In the genomic region with DNA sequence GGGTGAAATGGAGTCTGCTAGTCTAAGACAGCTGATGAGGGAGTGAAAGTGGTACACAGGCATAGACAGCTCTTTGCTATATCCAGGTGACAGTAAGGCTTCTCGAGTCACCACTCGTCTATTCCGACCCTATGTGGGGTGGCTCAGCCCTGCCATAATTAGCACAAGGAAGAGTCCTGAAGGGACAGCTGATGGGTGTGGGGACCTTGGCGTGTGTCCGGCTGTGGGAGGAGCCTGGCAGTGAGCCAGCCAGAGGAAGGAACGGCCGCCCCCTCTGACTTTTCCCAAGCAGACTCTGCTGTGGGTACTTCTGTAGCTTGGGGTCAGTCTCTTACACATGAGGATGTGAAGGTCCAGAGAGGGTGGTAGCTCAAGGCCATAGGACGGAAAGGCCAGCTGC, we compare ENCODE assay signal across 10 mouse cellular contexts. TPM values are rescaled to one million over a fixed set of nuclear protein-coding genes. Genes with fewer than 3 reads are reported as not detected.
A peak's percentile ranks its signal among the peaks of the same experiment; 100 is the strongest.
DNase-seq lines count a peak whose midpoint lies in the region; ATAC-seq lines count a peak whose summit lies in the region.
"Had no signal": no experiment of that assay in that cellular context is flagged by ENCODE, and none has a peak within 500 bp of the region (broad histone marks: within the 10 kb centered on the region; RNA-seq: fewer than 3 reads in every experiment).

No protein-coding gene starts in this region.

- H3K27ac ChIP-seq in hindbrain, embryonic 12.5 days = no peak overlapping the region
- H3K27ac ChIP-seq in hindbrain, embryonic 11.5 days (ENCODE audit: low read depth, low read length) = no peak overlapping the region
- H3K27ac ChIP-seq in intestine, embryonic 16.5 days (ENCODE audit: low read length) = peak overlapping the region; percentile 28; the same call in 1 of the 2 replicates
- H3K27ac ChIP-seq in liver, embryonic 16.5 days (ENCODE audit: low read length) = no peak overlapping the region
- H3K27ac ChIP-seq: limb, embryonic 12.5 days had no signal

- no peak for DNase-seq in hindbrain, embryonic 11.5 days (ENCODE audit: low spot score)
- DNase-seq in adrenal gland, postnatal 36 days = peak; percentile 78 to 83
- DNase-seq in thymus, postnatal 36 days = no peak
- no peak for DNase-seq in spleen, postnatal 14 days (ENCODE audit: low spot score in 2 of 2)
- DNase-seq in B cell, adult 2 months = no peak

- H3K9ac ChIP-seq in hindbrain, embryonic 12.5 days = no peak overlapping the region
- no peak overlapping the region for H3K9ac ChIP-seq in hindbrain, embryonic 11.5 days (ENCODE audit: low read depth, low read length)
- H3K9ac ChIP-seq in intestine, embryonic 16.5 days (ENCODE audit: low read depth, low read length) = no peak overlapping the region
- H3K9ac ChIP-seq in liver, embryonic 16.5 days (ENCODE audit: low read depth, low read length) = no peak overlapping the region
- H3K9ac ChIP-seq: limb, embryonic 12.5 days had no signal

- H3K4me2 ChIP-seq in hindbrain, embryonic 12.5 days (replicated peaks) = no peak overlapping the region
- no peak overlapping the region for H3K4me2 ChIP-seq in hindbrain, embryonic 11.5 days (replicated peaks; ENCODE audit: low read depth, low read length)
- H3K4me2 ChIP-seq in intestine, embryonic 16.5 days (ENCODE audit: low read depth, low read length) = no peak overlapping the region
- H3K4me2 ChIP-seq in liver, embryonic 16.5 days (ENCODE audit: low read depth, low read length) = no peak overlapping the region
- H3K4me2 ChIP-seq: limb, embryonic 12.5 days had no signal

- H3K27me3 ChIP-seq in hindbrain, embryonic 12.5 days = no peaks in the 10 kb centered on the region
- no peaks in the 10 kb centered on the region for H3K27me3 ChIP-seq in hindbrain, embryonic 11.5 days (ENCODE audit: control insufficient read depth, insufficient read depth, low read length)
- H3K27me3 ChIP-seq in intestine, embryonic 16.5 days (replicated peaks; ENCODE audit: control insufficient read depth, insufficient read depth, low read length) = no peaks in the 10 kb centered on the region
- H3K27me3 ChIP-seq in liver, embryonic 16.5 days (ENCODE audit: control insufficient read depth, insufficient read depth, low read depth, low read length) = no peaks in the 10 kb centered on the region
- H3K27me3 ChIP-seq: CH12.LX; limb, embryonic 12.5 days had no signal

- H3K4me1 ChIP-seq in hindbrain, embryonic 12.5 days = no peaks in the 10 kb centered on the region
- H3K4me1 ChIP-seq in hindbrain, embryonic 11.5 days (replicated peaks; ENCODE audit: control insufficient read depth, insufficient read depth, low read length) = no peaks in the 10 kb centered on the region
- peaks cover 19% of the 10 kb centered on the region for H3K4me1 ChIP-seq in intestine, embryonic 16.5 days (ENCODE audit: control insufficient read depth, insufficient read depth, low read length)
- no peaks in the 10 kb centered on the region for H3K4me1 ChIP-seq in liver, embryonic 16.5 days (ENCODE audit: control insufficient read depth, low read depth, low read length)
- H3K4me1 ChIP-seq: limb, embryonic 12.5 days had no signal

- peak; percentile 42; the same call in 1 of the 2 replicates for ATAC-seq in hindbrain, embryonic 12.5 days (ENCODE audit: low FRiP score)
- ATAC-seq in hindbrain, embryonic 11.5 days (ENCODE audit: low FRiP score) = no peak
- peak; percentile 48 for ATAC-seq in intestine, embryonic 16.5 days
- peak; percentile 27; the same call in 1 of the 2 replicates for ATAC-seq in liver, embryonic 16.5 days (ENCODE audit: low read depth)

- H3K36me3 ChIP-seq in hindbrain, embryonic 12.5 days = peaks cover 54% of the 10 kb centered on the region
- H3K36me3 ChIP-seq in hindbrain, embryonic 11.5 days (ENCODE audit: control insufficient read depth, insufficient read depth, low read length) = 0 out of 2 replicates have a peak, but pooled peaks cover 4% of the 10 kb centered on the region
- no peaks in the 10 kb centered on the region for H3K36me3 ChIP-seq in intestine, embryonic 16.5 days (ENCODE audit: control insufficient read depth, insufficient read depth, low read length)
- H3K36me3 ChIP-seq in liver, embryonic 16.5 days (ENCODE audit: control insufficient read depth, insufficient read depth) = no peaks in the 10 kb centered on the region

- H3K9me3 ChIP-seq in hindbrain, embryonic 12.5 days (replicated peaks) = no peaks in the 10 kb centered on the region
- no peaks in the 10 kb centered on the region for H3K9me3 ChIP-seq in hindbrain, embryonic 11.5 days (ENCODE audit: control insufficient read depth, low read length)
- no peaks in the 10 kb centered on the region for H3K9me3 ChIP-seq in intestine, embryonic 16.5 days (ENCODE audit: control insufficient read depth, low read length)
- no peaks in the 10 kb centered on the region for H3K9me3 ChIP-seq in liver, embryonic 16.5 days (replicated peaks; ENCODE audit: control insufficient read depth, low read length)
- H3K9me3 ChIP-seq: limb, embryonic 12.5 days had no signal

- no peak overlapping the region for H3K4me3 ChIP-seq in hindbrain, embryonic 12.5 days
- H3K4me3 ChIP-seq in hindbrain, embryonic 11.5 days (ENCODE audit: low read depth, low read length) = no peak overlapping the region
- H3K4me3 ChIP-seq in intestine, embryonic 16.5 days (ENCODE audit: low read length) = no peak overlapping the region
- H3K4me3 ChIP-seq in liver, embryonic 16.5 days (ENCODE audit: low read depth, low read length) = no peak overlapping the region
- H3K4me3 ChIP-seq: limb, embryonic 12.5 days had no signal

- 84% methylated on average over 8 of the region's 8 CpGs for WGBS in hindbrain, embryonic 12.5 days
- 71% methylated on average over 8 of the region's 8 CpGs for WGBS in hindbrain, embryonic 11.5 days
- 41% methylated on average over 8 of the region's 8 CpGs for WGBS in intestine, embryonic 16.5 days
- 56% methylated on average over 8 of the region's 8 CpGs for WGBS in liver, embryonic 16.5 days (ENCODE audit: insufficient replicate concordance)

RNA-seq across cellular contexts. Expression of a gene that starts 21.2 kb away (rescaled TPM):
- polyA plus RNA-seq in hindbrain, embryonic 12.5 days (2016; fragmentation: Nextera tagmentation; extraction: Ambion mirVana) = 23.4 and 28.0 TPM in 2 replicates
- polyA plus RNA-seq in hindbrain, embryonic 11.5 days (2014; fragmentation: Nextera tagmentation; extraction: Ambion mirVana) = 10.3 and 10.4 TPM in 2 replicates
- total RNA-seq in adrenal gland, postnatal 36 days (2021) = 1 to 10 TPM; 4.6 to 6.9 TPM
- 11.7 TPM in 2 replicates for polyA plus RNA-seq in intestine, embryonic 16.5 days (2015; fragmentation: Nextera tagmentation; extraction: Ambion mirVana)
- 0.89 and 0.90 TPM in 2 replicates for polyA plus RNA-seq in liver, embryonic 16.5 days (2015; fragmentation: Nextera tagmentation; extraction: Ambion mirVana)

Comparison
In these comparisons a context has a peak if more than half of its experiments do, and no peak if none do; other contexts are left out.
1. DNase-seq: peak in adrenal gland, postnatal 36 days (2 of 2); none in hindbrain, embryonic 11.5 days (single experiment), thymus, postnatal 36 days (0 of 2), spleen, postnatal 14 days (0 of 2) and B cell, adult 2 months (0 of 2).